Mouse (Mus musculus) ES-Bruce4 (cell line): ENCODE measurements around the gene Hcn2.

Experiments
- CTCF ChIP-seq: IDR thresholded peaks from one replicate; pipeline ENCODE4 v1.8.1; 2011; ENCODE audit warnings: low read depth, low read length
- EP300 ChIP-seq: IDR thresholded peaks from 2 replicates; pipeline ENCODE4 v1.6.1; 2011; ENCODE audit warnings: low read depth, low read length; ENCODE audit not compliant: insufficient read depth
- POLR2A ChIP-seq: IDR thresholded peaks from one replicate; pipeline ENCODE4 v1.8.1; 2011; ENCODE audit warnings: low read length; ENCODE audit not compliant: insufficient read depth

- TF ChIP-seq CTCF (no peak), EP300 (no peak), POLR2A (no peak)
Observed at GRCm38 (mm10) chr10:79682551-79682915, 33.9 kb upstream of the Hcn2 start.
